Mouse (Mus musculus) brain, adult 2 months (tissue): ENCODE measurements around the gene Cdkl3.

ENCODE experiments used
- DNase-seq: peaks from one replicate; pipeline ENCODE4 v3.0.0; 2011; ENCODE audit warnings: low read depth, low spot score

Gene Cdkl3

DNA sequence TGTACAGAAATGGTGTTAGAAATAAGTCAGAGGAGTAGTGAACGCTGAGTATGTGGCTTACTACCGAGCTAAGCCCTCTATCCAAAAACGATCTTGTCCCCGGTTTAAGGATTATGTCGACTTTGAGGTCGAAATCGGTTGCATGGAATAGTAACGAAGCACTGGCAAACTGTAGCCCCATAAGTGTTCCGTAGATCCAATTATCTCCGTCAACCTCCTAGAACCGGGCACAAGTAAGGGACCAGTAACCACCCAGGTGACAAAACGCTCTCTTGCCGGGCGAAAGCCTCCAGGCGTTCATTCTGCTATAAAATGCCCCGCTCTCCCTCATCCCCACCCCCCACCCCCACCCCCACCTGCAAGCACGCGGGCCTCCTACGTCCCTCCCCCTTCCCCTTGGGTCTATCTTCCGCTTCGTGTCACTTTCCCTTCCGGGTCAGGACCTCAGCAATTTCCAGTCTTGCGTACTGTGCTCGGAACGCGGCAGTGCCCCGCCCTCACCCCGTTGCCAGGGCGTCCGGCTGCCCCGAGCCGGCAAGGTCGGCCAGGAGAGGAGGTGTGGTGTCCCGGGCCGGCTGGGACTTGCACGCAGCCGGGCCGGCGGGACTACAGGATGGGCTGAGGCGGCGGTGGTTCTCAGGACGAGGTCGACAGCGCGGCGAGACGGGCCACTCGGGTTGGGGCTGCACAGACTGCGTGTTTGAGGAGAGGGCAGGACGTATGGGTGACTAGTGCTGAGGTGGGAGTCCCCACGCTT, at the start of gene Cdkl3:
Gene Cdkl3 (plus strand): TSS at position 450 of the 757 bp plus-strand sequence.
- DNase-seq: peak; percentile 98

DNA sequence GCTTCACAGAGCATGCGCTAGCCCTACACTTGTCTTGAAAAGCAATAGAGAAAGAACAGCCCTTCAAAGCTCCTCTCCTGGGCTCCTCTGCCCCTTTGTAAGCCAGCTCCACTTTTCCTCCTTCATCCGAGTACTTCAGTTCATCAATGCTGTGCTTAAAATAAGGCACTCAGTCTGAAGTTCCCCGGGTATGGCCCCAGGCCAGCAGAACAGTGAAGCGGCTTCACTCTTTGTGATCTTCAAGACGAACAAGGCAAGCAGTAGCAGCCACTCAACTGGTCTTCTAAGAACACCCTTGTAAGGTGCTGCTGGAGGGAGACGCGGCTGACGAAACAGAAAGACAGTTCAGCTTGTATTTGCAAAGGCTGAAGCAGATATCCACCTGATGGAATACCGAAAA, 47.9 kb upstream of the Cdkl3 start:
- no peak for DNase-seq

DNA sequence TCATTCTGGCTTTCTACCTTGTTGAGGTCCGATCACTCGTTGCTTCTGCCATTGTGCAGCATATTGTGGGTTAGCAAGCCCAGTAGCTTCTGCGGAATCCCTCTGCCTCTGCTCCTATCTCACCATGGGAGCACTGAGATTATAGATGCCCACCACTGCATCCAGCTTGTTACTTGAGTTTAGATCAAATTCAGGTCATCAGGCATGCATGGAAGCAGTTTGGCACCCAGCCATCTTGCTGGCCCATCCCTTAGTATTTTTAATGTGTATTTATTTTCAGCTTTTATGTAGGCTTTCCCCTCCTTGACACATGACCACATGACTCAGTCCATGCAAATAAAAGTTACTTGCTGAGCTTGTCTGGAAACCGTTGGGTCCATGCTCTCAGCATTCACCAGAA, 46.3 kb upstream of the Cdkl3 start:
- no peak for DNase-seq

DNA sequence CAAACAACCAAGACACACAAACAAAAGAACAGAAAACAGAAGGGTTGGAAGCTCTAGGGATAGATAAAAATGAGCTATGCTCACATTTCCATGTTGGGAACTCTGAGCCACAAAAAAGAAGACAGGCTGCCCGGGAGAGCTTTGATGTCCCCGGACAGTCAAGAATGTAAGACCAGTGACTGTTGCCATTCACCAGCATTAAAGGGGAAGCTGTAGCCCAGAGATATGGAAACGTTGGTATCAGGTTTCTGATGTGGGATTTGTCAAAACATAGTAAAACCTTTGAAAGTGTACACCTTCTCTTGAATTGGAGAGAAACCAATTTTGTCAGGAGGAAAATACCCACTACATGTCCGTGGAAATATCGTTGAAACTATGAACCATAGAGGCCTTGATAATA, 44.5 kb upstream of the Cdkl3 start:
- DNase-seq: no peak

DNA sequence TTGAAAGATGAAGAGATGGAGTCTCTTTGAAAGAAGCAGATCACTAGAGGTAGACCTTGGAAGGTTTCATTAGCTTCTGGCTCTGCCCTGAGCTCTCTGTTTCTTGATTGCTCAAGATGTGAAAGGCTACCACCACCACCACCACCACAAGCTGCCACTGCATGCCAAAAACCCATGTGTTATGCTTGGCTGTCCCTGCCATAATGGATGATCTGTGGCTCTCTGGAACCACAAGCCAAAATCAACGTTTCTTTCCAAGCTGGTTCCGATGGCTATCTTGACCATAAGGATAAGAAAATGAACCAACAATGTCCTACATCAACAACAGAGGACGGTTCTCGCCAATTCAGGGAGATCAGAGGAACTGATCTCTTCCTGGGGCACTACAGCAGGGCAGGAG, 44.0 kb upstream of the Cdkl3 start:
- DNase-seq: no peak

DNA sequence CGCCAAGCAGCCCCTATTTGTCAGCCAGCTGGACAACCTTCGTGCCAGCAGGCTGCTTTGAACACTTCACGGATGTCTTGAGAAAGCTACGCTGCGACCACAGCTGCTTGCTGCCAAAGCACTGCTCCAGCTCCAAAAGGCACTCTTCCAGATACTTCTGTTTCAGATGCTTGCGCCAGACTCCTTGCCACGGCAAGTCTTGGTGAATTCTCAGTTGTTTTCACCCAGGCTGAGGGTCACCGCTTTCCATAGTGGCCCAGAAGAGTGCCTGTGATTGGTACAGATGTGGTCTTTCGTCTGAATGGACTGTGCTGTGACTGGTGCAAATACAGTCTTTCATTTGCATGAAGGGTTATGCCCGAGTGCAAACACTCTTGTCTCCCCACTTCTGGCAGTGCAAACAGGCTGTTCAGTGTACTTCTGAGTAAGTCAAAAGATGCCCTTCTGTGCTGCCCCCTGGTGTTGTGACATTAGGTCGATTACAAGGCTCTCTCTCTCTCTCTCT, 43.0 kb upstream of the Cdkl3 start:
- peak; percentile 71 for DNase-seq

DNA sequence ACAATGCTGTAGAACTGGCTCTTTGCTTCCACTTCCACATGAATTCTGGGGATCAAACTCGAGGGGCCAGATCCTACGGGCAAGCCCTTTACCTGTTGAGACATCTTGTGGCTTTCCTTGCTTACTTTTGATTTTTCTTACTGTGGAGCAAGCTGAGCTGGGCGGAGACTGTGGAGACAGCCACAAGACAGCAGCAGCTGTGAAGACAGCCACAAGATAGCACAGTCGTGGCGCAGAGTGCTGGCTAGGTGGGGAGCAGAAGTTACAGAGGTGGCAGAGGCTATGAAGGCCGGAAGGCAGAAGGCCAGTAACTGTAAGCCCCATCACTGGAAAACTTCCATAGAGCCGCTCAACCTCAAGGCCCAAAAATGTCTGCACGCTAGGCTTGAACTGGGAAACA, 42.3 kb upstream of the Cdkl3 start:
- no peak for DNase-seq

DNA sequence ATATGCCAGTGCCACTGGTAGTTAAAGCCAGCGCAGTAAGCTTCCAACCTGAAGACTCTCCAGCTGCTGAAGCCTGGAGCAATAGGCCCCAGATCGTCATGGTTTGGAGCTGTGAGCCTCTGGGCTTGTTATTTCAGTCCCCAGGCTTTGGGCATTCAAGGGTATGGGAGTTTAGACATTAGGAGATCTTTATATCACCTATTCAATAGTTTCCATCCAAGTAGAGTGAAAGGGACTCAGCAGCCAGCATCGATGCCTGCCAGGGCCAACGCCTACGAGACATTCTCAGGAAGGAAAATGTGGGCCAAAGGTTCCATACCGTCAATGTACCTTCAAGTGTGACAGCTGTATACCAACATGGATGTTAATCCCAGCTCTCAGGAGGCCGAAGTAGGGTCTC, 41.7 kb upstream of the Cdkl3 start:
- DNase-seq: no peak

DNA sequence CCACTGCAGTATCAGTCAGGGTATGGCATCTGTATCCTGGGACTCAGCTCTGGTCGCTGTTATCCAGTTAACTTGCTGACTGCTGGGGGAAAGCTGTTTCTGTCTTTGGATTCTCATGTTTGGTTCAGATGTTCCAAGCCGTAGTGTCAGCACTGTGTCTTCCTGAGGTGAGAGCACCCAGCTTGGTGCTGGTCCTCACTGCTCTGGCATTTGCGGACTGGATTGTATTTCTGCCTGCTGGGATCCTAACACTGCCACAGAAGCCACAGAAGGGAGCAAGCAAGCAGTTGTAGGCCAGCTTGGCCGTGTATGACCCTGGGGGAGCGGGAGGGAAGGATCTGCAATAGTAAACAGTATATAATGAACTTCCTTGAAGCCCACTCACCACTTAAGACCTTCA, 37.4 kb upstream of the Cdkl3 start:
- DNase-seq: no peak

DNA sequence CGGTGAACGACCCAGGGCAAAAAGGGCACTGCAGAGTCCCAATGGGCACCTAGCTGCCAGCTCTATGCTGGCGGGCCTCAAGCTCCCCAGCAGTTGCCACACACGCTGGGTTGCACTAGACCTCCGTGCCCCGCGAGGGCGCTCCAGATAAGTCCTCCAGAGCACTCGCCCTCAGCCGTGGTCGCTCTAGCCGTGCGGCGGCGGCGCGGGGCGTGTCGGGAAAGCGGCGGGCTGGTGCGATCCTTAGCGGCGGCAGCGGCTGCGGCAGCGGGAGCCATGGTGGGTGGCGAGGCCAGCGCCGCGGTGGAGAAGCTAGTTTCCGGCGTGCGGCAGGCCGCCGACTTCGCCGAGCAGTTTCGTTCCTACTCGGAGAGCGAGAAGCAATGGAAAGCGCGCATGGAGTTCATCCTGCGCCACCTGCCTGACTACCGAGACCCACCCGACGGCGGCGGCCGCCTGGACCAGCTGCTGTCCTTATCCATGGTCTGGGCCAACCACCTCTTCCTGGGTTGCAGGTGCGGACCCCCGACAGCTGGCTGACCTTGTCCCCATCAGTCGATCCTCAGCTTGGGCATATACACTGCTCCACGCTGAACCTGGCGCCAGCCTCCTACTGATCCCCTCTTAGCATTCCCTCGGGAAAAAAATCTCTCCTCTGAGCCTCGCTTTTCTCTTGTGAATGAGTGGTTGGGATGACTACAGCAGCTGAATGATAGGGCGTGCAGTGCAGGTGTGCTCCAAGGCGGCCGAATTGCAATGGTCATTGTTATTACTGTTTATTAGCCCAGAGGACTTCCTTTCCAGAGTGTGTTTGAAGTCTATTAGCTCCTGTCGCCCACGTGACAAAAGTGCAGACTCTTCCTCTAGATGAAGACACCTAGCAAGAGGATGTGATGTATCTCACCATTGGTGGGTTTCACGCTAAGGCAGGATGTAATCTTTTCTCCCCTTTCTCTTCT, 36.3 kb upstream of the Cdkl3 start, which contains the start of gene Cdkn2aipnl:
Gene Cdkn2aipnl (plus strand): TSS at position 219 of the 959 bp plus-strand sequence.
- DNase-seq: peak; percentile 98

DNA sequence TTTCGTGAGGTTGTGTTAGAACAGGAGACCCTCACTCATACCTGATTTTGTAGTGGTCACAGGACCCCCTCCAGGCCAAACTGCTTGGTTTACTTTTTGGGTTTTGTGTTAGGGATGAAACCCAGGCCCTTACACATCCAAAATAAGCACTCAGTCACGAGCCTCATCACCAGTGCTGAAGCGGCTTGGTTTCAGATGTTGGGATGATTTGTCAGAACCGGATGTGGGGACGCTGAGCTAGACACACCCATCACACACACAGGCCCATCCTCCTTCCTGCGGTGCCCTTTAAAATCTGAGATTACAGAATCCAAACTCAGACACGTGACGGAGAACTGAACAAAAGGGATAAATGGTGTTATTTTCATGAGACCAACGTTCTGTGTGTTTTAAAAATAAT, 35.1 kb upstream of the Cdkl3 start:
- DNase-seq: no peak

DNA sequence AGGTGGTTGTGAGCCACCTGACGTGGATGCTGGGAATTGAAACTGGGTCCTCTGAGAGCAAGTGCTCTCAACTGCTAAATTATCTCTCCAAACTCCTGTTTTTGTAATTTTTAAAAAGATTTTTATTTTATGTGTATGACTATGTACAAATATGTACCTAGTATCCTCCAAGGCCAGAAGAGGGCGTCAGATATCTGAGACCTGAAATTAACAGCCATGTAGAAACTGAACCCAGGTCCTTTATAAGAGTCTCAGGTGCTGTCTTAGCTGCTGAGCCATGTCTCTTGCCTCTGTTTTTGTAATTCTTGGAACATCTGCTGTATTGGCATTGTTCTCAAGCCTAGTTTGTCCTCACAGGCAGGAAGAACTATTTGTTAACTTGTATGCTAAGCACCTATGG, 34.5 kb upstream of the Cdkl3 start:
- no peak for DNase-seq

DNA sequence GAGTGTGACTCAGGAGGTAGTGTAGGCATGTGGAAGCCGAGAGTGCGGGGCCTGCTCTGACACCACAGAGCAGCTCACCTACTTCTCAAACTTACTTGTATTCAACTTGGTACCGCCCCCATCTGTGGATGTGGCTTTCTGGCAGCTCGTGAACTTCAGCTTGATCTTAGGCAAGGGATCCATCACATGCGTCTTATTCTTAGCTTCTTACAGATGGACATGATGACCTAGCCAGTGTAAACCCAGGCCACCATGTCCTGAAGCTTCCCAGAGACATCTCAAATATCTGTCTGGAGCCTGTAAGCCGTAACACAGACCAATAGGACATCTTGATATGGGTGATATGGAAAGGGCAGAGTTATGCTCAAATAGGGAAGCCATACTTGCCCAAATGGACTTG, 32.4 kb upstream of the Cdkl3 start:
- no peak for DNase-seq

DNA sequence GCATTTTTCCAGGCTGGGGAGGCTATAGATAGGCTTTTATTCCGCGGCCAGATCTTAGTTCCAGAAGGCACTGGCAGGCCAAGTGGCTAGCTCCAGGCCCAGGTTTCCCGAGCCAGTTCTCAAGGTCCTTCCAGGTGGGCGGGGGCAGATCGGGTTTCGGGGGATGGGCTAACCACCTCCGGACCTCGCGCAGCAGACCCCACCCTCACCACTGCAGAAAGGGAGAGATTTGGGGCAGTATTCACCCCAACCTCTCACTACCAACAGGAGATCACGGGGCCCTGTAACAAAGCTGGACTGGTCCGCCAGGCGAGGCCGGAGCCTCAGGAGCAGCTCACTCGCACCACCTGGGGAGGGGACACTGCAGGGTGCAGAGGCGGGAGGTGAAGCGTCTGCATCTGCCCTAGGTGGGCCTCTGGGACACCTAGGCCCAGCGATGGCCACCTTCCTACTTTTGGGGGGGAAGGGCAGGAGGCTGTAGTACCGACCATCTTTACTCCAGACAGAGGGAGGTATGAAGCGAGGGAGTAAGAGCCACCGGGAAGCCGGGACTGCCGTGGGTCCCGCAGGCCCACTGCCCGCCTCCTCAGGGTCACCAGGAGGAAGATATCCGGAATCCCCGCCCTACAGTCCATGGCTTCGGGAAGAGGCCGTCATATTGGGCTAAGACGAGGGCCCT, 4.3 kb upstream of the Cdkl3 start:
- peak; percentile 56 for DNase-seq

DNA sequence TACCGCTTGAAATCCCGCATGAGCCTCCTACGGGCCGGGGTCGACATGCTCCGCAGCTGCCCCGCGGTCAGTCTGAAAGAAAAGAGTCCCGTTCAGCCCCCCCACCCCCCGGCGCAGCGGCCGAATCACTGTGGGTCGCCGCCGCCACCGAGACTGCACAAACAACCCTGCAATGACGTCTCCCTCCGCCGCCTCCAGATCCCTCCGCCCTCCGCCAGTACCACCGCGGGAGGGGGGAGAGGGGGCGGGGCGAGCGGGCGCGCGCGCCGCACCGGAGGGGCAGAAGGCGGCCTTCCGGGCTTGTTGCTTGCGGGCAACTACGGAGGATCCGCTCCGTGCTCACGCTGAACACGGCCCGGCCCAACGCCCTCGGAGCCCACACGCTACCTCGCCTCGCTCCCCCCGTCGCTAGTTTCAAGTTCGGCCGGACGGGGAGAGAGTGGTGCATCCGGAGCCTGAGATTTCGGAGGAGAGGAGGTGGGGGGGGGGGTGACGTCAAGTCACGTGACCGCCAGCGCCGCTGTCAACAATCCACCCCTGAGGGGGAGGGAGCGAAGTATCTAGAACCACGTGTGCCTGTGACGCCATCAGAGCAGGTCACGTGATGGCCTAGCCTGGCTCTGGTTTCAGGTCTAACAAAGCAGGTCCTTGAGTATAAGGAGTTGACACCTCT, 3.6 kb upstream of the Cdkl3 start, which contains the start of gene Ube2b:
Gene Ube2b (minus strand): TSS at position 473 of the 673 bp plus-strand sequence.
- peak; percentile 100 for DNase-seq

DNA sequence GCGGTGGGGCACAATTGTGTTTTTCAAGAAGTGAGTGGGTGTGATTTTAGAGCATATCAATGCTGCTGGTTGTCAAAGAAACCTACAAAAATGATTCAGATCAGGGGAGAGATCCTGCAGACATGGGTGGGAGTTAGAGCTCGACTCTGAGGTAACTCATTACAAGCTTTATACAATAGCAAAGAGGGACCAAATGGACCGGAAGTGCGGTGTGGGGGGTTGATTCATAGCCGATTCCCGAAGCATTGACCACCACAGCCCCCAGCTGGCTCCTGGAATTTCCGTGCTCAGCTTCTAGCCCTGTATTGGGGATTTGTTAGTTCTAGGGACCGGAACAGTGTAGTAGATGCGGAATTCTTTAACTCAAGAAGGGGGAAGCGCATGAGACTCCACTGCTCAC, 2.7 kb upstream of the Cdkl3 start:
- peak; percentile 18 for DNase-seq

DNA sequence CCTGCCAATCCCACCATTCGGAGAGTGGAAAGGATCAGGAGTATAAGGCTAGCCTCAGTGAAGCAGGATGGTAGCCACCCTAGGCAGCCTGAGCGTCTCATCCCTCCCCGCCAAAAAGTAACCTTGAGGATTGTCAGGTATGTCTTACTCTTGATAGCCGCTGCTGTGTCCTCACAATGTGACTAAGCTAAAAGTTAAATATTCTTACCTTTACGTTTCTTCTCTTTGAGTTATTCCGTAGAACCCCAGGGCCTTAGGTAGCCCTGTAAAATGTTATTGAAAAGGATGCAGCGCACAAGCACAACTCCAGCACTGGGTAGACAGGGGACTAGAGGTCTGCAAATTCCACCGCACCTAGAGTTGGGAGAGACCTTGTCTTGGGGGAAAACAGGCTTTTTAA, 2.2 kb upstream of the Cdkl3 start:
- DNase-seq: no peak

DNA sequence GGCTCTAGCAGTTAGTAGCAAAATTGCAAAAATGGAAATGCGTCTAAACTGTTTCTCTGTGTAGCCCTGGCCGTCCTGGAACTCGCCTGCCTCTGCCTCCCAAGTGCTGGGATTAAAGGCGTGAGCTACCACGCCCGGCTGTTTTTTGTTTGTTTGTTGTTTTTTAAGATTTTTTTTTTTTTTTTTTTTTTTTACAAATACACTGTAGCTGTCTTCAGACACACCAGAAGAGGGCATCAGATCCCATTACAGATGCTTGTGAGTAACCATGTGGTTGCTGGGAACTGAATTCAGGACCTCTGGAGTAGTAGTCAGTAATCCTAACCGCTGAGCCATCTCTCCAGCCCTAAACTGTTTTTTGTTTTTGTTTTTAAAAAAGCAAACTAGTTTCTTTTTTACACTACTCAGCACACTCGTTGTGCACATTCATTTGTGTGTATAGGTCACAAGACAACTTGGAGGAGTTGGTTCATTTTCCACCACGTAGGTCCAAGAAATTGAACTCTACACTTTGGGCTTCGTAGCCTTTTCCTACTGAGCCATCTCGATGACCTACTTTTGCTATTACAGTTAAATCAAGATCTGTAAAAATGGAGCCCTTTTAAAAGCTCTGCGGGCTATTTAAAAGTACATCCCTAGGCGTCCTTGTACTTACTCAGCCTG, 1.0 kb upstream of the Cdkl3 start:
- no peak for DNase-seq

DNA sequence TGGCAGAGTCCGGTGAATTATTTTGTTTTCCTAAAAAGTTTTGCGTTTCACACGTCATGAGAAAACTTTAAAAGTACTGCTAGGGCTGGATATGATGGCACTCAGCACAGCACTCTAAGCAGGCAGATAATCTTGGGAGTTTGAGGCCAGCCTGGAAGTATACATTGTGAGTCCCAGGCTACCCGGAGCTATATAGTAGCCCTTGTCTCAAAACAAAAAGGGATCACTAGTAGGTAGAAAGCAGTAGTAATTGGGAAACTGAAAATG, 583 bp upstream of the Cdkl3 start:
- DNase-seq: no peak

DNA sequence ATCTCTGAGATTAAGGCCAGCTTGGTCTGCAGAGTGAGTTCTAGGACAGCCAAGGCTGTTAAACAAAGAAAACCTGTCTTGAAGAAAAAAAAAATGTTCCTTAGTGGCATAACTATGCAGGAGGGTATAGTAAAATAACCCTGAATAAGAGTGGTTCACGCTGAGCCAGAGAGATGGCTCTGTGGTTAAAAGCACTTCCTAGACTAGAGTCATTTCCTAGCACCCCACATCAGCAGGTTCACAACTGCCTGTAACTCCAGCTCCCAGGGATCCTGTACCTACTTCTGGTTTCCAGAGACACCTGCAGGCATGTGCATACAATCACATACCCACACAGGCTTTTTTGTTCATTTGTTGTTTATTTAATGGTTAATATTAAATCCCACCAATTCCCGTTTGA, 1.6 kb downstream of the Cdkl3 start:
- DNase-seq: no peak

DNA sequence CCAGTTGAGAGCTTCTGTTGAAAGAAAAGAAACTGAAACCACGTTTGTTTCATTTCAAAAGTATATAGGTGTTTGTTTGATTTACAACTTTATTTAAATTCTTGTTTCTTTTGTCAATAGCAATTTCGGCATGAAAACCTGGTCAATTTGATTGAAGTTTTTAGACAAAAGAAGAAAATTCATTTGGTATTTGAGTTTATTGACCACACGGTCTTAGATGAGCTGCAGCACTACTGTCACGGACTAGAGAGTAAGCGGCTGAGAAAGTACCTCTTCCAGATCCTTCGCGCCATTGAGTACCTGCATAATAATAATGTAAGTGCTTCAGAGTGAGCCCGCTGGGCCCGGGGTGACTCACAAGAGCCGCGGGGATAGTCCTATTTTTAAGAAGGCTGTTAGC, 7.0 kb downstream of the Cdkl3 start:
- DNase-seq: peak; percentile 19
